Mouse (Mus musculus): ENCODE results near the gene Snapc4. TPM values are rescaled to one million over a fixed set of nuclear protein-coding genes. Genes with fewer than 3 reads are reported as not detected.

Snapc4 gene
- total RNA-seq, 2 experiments from 2014 or later: 54.0 to 71.0 TPM

DNA sequence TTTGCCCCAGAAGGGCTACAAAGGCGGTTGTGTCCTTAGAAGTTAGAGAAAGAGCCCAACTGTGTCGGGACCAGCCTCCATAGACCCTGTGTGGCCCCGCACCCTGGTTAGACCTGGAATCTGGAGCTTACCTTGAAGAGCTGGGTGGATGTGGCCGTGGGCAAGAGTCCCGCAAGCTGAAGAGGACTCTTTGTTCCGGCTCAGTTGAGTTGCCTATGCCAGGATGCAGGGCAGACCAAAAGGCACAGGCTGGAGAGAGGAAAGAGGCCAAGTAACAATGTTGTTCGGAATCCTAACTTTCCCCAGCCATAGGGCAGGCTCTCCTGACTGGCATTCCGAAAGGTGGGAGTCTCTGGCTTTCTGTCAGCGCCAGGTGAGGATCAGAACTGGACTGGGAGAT is 61.3 kb downstream of the Snapc4 start:
- intact Hi-C loops (cut with DNase I): no loop called here
- no peak for DNase-seq (ENCODE audit: low spot score in 2 of 2)

DNA sequence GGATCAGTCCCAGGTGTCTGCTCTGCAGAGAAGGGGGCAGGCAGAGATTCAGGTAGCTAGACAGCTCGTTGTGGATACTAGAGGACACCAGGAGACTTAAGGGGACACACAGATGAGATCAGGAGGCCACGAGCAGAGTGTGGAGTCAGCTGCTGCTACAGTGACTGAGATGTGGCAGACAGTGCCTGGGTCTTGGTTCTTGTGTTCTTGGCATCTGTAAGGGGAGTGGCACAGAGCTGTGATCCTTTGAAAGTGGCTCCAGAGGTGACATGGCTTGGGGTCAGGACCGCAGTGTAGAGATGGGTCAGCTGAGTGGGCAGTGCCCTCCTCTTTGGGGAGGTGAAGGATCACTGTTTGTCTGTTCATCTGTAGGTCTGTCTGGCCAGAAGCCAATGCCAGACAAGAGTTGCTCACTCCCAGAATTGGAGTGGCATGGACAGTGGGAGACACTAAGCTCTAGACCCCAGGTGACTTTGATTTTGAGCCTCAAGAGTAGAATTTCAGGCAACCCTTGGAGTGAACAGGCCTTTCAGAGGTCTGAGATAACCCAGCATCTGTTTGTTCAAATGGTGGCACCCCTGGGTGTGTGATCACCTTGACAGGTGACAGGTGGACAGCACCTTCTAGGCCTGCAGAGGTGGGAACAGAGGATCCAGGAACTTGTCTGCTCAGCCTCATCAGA is 62.3 kb downstream of the Snapc4 start:
- intact Hi-C loops (cut with DNase I): no loop called here
- DNase-seq (ENCODE audit: low spot score in 2 of 2): no peak

DNA sequence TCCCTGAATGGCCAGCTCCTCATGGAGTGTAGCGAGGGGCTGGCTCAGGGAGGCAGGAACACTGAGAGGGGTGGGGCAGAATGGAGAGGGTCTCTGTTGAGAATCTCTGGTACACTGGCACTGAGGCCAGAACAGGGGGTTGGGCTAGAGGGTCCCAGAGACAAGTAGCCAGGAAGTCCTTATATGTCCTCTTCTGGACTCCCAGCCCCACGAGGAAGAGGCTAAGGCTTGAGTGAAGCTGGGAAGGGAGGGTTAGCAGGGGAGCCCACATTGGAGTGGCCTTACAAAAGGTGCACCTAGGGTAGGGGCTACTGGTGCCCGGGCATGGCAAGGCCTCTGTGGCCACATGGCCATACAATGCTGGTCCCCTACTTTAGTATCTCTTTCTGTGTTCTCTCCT is 63.1 kb downstream of the Snapc4 start:
- intact Hi-C loops (cut with DNase I): no loop called here
- DNase-seq (ENCODE audit: low spot score in 2 of 2): no peak

DNA sequence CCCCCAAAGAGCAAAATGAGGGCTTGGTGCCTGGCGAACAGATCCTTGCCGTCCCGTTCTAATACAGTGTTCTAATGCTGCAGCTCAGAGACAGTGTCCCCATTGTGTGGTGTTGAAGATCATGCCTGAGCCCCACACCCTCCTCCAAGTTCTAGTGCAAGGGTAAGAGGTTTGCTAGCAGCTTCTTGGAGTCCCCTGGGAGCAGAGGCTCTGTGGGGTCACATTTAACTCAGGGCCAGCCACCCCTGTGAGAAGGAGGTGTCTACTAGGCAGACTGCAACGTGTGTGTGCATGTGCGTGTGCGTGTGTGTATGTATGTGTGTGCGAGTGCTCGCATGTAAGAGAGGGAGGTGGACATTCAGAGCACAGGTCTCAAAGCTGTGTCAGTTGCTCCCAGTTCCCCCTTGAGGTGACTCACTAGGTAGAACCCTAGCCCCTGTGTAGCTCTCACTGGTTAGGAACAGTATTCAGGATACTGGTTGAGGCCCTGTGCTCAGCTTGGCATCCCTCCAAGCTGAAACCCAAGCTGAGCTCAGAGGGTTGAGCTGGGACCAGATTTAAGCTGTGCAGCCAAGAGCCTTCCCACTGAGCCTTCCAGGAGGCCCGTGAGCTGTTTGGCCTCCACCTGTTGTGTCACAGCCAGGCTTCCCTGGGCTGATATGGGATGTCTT is 63.7 kb downstream of the Snapc4 start:
- DNase-seq (ENCODE audit: low spot score in 2 of 2): no peak
- intact Hi-C loops (cut with DNase I): no loop called here

DNA sequence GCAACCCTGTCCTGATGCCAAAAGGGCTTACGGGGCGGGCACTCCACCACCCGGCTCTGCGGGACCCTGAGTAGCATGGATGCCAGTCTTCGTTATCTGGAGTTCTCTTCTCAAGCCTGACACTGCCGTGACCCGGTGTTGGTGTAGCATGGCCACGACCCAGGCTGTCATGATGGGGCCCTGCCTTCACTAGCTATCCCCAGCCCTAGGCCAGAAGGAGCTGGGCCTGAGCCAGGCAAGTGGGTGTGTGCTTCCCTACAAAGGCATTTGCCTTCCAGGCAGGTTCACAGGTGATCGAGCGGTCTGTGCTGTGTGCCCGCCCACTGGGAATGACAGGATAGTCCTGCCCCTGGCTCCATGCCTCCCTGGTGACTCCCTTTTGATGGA is 64.5 kb downstream of the Snapc4 start:
- DNase-seq (ENCODE audit: low spot score in 2 of 2): no peak
- intact Hi-C loops (cut with DNase I): no loop called here

DNA sequence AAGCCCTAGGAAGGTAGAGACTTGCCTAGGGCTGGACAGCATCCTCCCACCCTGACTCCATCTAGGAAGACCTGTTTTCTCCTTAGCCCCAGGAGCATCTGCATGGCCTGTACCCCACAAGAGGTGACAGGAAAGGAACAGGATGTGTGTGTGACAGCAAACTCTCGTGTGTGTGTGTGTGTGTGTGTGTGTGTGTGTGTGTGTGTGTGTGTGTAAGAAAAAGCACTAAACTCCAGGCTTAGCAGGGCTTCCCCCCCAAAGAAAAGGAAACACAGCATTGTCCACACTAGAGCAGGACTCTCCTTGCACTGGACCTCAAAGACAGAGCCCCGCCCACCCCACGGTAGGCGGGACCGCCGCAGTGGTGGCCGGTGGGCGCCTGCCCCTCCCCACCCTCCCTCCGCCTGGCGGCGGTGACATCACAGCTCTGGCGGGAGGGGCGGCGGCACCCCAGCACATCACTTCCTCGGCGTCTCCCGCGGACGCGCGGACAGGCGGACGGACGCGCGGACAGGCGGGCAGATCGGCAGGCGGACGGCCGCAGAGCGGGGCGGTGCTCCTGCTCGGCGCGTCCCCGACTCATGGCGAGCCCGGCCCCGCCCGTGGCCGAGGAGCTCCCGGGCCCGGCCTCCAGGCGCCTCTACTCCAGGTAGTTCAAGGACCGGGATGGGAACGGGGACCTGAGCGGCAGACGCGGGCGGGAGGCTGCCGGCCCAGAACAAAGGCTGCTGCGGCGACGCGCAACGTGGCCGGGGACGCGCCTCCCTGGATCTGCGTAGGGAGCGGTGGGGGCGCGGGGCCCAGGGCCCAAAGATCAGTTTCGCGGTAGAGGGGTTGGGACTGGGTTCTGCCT is 65.2 kb downstream of the Snapc4 start, which contains the start of gene Gpsm1:
TSS of gene Gpsm1 (plus strand) at position 444 of the 853 bp plus-strand sequence.
- peak; percentile 80 to 81 for DNase-seq (ENCODE audit: low spot score in 2 of 2)
- intact Hi-C loops (cut with DNase I): no loop called here

DNA sequence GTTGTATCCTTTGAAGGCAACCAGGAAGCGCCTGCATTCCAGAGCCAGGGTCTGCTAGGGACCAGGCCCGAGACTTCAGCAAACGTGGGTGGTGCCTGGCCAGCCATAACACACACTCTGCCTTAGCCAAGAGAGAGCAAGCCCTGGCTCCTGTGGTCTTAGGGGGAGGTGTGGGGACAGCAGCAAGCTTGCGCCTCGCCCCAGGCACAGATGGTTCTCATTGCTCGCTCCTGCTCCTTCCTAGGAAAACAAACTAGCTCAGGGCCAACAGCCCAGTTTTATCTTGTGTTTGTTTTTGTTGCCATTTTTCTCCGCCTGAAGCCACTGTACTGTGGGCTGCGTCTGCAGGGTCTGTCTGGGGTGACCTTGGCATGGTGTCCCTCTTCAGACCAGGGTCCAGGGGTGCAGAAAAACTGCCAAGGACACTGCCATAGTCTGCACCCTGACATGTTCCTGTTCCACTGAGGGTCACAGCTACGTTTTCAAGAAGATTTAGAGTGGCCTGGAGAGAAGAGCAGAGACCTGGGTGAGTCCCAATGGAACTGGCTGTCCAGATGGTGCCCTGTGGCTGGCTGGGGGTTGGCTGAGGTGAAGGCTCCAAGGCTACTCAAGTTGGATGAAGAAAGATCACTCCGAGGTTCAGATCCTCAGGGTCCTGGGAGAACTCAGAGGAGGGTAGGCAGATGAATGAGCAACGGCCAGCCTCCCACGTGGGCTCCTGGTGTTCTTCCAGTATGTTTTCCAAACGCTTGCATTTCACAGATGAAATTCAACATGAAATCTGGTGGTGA is 66.0 kb downstream of the Snapc4 start:
- DNase-seq (ENCODE audit: low spot score in 2 of 2): no peak
- intact Hi-C loops (cut with DNase I): no loop called here

DNA sequence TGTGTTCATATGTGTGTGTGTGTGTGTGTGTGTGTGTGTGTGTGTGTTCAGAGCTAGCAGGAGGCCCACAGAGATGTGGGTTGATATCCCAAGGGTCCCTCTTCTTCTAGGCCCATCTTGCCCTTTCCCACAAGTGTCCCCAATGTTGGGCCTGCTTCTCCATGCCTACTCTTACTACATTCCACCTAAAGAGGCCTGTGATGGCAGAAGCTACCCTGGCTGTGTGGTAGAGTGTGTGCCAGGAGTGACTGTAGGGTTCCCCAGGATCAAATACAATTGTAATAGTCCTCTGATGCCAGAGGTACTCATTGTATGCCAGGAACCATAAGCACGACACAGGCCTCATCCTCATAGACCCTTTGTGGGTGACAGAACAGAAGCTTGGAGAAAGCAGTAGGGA is 67.1 kb downstream of the Snapc4 start:
- DNase-seq (ENCODE audit: low spot score in 2 of 2): no peak
- intact Hi-C loops (cut with DNase I): no loop called here

DNA sequence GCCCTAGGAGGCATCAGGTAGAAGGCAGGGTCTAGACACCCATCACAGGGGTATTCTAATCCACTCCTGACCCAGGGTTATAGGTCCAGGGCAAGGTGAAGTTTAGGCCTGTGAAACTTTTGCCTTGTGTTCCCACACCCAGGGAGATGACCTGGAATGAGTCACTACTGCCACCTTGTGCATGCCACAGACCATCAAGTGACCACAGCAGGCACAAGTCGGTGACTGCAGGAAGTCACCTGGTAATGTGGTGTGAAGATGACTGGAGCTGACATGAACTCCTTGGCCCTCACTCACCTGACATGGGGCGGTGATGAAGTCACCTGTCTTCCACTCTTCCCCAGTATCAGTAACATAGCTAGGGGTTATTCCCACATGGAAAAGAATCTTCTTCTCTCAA is 67.6 kb downstream of the Snapc4 start:
- intact Hi-C loops (cut with DNase I): no loop called here
- DNase-seq (ENCODE audit: low spot score in 2 of 2): no peak

Other genes with a start within 250 kb of the Snapc4 start
- under 1 TPM in 1 of 2 experiments, not detected in 1; 0.15 TPM for gene Lhx3, start 172.4 kb downstream of the Snapc4 start, total RNA-seq (2021)
- 10 to 100 TPM; 22.8 to 23.3 TPM for gene Qsox2, start 143.1 kb downstream of the Snapc4 start, total RNA-seq (2021)
- gene Ccdc187, start 86.1 kb downstream of the Snapc4 start, total RNA-seq (2021): 1 to 10 TPM; 1.3 to 3.5 TPM
- 10 to 100 TPM; 44.4 to 58.4 TPM for gene Gpsm1, start 65.1 kb downstream of the Snapc4 start, total RNA-seq (2021)
- gene Dnlz, start 28.5 kb downstream of the Snapc4 start, total RNA-seq (2021): 10 to 100 TPM; 27.5 to 28.7 TPM
- gene Card9, start 19.7 kb downstream of the Snapc4 start, total RNA-seq (2021): 1 to 10 TPM; 2.1 to 2.7 TPM
- 100 to 1,000 TPM; 138 to 162 TPM for gene Entr1, start 8.7 kb upstream of the Snapc4 start, total RNA-seq (2021)
- gene Pmpca, start 8.7 kb upstream of the Snapc4 start, total RNA-seq (2021): 10 to 100 TPM; 91.4 to 91.9 TPM
- 10 to 100 TPM; 22.5 to 26.6 TPM for gene Inpp5e, start 28.6 kb upstream of the Snapc4 start, total RNA-seq (2021)
- 10 to 100 TPM; 39.0 to 52.3 TPM for gene Sec16a, start 64.6 kb upstream of the Snapc4 start, total RNA-seq (2021)
- gene Notch1, start 136.0 kb upstream of the Snapc4 start, total RNA-seq (2021): 10 to 100 TPM; 24.5 to 28.5 TPM
- 10 to 100 TPM; 61.6 to 85.2 TPM for gene Egfl7, start 199.4 kb upstream of the Snapc4 start, total RNA-seq (2021)
- gene Gm20532, start 206.0 kb upstream of the Snapc4 start, total RNA-seq (2021): not detected
- 1 to 10 TPM; 1.5 to 1.6 TPM for gene Agpat2, start 223.8 kb upstream of the Snapc4 start, total RNA-seq (2021)
- 10 to 100 TPM; 69.1 to 81.4 TPM for gene Fam69b, start 247.8 kb upstream of the Snapc4 start, total RNA-seq (2021)